Mouse (Mus musculus): ENCODE data around the gene Ttll1.

DNA sequence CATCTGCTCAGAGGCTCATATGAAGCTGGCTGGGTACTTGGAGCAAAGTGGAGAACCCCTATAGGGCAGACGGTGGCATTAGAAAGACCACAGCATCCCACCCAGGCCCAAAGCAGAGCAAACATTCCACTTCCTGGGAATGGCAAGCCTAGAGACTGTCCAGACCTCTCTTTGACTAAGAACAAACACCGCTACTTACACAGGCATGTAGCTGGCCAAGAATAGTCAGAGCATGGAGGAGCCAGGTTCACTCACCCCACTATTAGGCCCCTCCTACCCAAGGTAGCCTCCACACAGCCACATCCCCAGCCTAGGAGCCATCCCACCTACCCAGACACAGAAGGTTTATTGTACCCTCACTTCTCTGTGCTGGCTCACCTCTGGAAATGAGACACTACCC lies 64.8 kb downstream of the Ttll1 start:
- TF ChIP-seq CTCF (IDR thresholded peaks at IDR 0.05; ENCODE audit: insufficient read depth, low read depth, low read length) (no peak), POLR2A (IDR thresholded peaks at IDR 0.05; ENCODE audit: insufficient read depth, low read depth, low read length) (no peak)

Data from olfactory bulb, adult 2 months (tissue).